ENCODE assay signal across 10 mouse cellular contexts in the genomic region with DNA sequence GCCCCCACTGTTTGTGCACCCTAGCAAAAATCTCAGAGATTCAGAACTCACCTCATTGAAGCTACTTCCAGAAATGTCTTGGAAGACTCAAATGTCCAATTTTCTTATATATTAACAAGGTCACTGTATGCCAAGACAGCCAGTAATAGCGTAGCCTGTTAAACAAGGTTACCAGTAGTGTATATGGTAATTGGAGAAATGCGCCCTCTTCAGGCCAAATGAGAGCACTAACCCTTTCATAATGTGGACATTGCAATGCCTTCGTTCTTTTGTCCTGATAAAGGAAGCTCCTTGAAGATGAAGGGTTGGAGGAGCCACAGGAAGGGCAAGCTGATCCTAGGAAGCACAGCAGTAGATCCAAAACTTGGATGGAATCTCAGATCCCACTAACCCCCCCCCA. TPM values are rescaled to one million over a fixed set of nuclear protein-coding genes. Genes with fewer than 3 reads are reported as not detected.
A peak's percentile ranks its signal among the peaks of the same experiment; 100 is the strongest.
DNase-seq lines count a peak whose midpoint lies in the region; ATAC-seq and TF ChIP-seq lines count a peak whose summit lies in the region.
"Had no signal": no experiment of that assay in that cellular context is flagged by ENCODE, and none has a peak within 500 bp of the region (broad histone marks: within the 10 kb centered on the region; RNA-seq: fewer than 3 reads in every experiment).

No protein-coding gene starts in this region.

- no peaks in the 10 kb centered on the region for H3K36me3 ChIP-seq in heart, postnatal 0 days (replicated peaks; ENCODE audit: control insufficient read depth, insufficient read depth, low read length)
- no peaks in the 10 kb centered on the region for H3K36me3 ChIP-seq in midbrain, embryonic 14.5 days (ENCODE audit: control insufficient read depth, insufficient read depth, low read length)
- no peaks in the 10 kb centered on the region for H3K36me3 ChIP-seq in midbrain, embryonic 13.5 days
- H3K36me3 ChIP-seq: hindbrain, embryonic 15.5 days had no signal

- 34% methylated on average over 3 of the region's 3 CpGs for WGBS in heart, postnatal 0 days
- 40% methylated on average over 3 of the region's 3 CpGs for WGBS in midbrain, embryonic 14.5 days
- WGBS in midbrain, embryonic 13.5 days: 37% methylated on average over 3 of the region's 3 CpGs

- H3K9me3 ChIP-seq in heart, postnatal 0 days (replicated peaks; ENCODE audit: control insufficient read depth, low read length): no peaks in the 10 kb centered on the region
- no peaks in the 10 kb centered on the region for H3K9me3 ChIP-seq in midbrain, embryonic 14.5 days (ENCODE audit: control insufficient read depth, low read length)
- no peaks in the 10 kb centered on the region for H3K9me3 ChIP-seq in midbrain, embryonic 13.5 days
- H3K9me3 ChIP-seq: hindbrain, embryonic 15.5 days had no signal

- no peaks in the 10 kb centered on the region for H3K27me3 ChIP-seq in heart, postnatal 0 days (ENCODE audit: control insufficient read depth, insufficient read depth, low read length)
- no peaks in the 10 kb centered on the region for H3K27me3 ChIP-seq in midbrain, embryonic 14.5 days (ENCODE audit: control insufficient read depth, insufficient read depth, low read length)
- no peaks in the 10 kb centered on the region for H3K27me3 ChIP-seq in midbrain, embryonic 13.5 days
- H3K27me3 ChIP-seq: hindbrain, embryonic 15.5 days had no signal

- H3K4me2 ChIP-seq in heart, postnatal 0 days (ENCODE audit: low read depth, low read length): no peak overlapping the region
- no peak overlapping the region for H3K4me2 ChIP-seq in midbrain, embryonic 14.5 days (ENCODE audit: low read length)
- H3K4me2 ChIP-seq in midbrain, embryonic 13.5 days (replicated peaks): no peak overlapping the region
- H3K4me2 ChIP-seq: hindbrain, embryonic 15.5 days had no signal

- no peak overlapping the region for H3K9ac ChIP-seq in heart, postnatal 0 days (replicated peaks; ENCODE audit: low read depth, low read length)
- H3K9ac ChIP-seq in midbrain, embryonic 14.5 days (replicated peaks; ENCODE audit: low read length): no peak overlapping the region
- no peak overlapping the region for H3K9ac ChIP-seq in midbrain, embryonic 13.5 days (replicated peaks)
- H3K9ac ChIP-seq: hindbrain, embryonic 15.5 days had no signal

- TF ChIP-seq CTCF in heart, postnatal 0 days (IDR thresholded peaks at IDR 0.05; ENCODE audit: low read depth): peak; percentile 34
- peak; percentile 40; the same call in 1 of the 2 replicates for TF ChIP-seq CTCF in brain, embryonic 14.5 days (IDR thresholded peaks at IDR 0.05; ENCODE audit: borderline replicate concordance, extremely low read depth, insufficient read depth, insufficient read length)

- no peak for TF ChIP-seq POLR2A in brain, embryonic 14.5 days (IDR thresholded peaks at IDR 0.05; ENCODE audit: borderline replicate concordance, extremely low read depth, insufficient read depth, insufficient read length, poor library complexity, severe bottlenecking)

- no peaks in the 10 kb centered on the region for H3K4me1 ChIP-seq in heart, postnatal 0 days (ENCODE audit: control insufficient read depth, insufficient read depth)
- H3K4me1 ChIP-seq in midbrain, embryonic 14.5 days (ENCODE audit: control insufficient read depth, insufficient read depth, low read length): no peaks in the 10 kb centered on the region
- peaks cover 3% of the 10 kb centered on the region; the same call in 1 of the 2 replicates for H3K4me1 ChIP-seq in midbrain, embryonic 13.5 days (replicated peaks)
- H3K4me1 ChIP-seq: hindbrain, embryonic 15.5 days had no signal

- no peak for TF ChIP-seq EP300 in heart, postnatal 0 days (IDR thresholded peaks at IDR 0.05; ENCODE audit: low read depth)

- ATAC-seq in heart, postnatal 0 days (ENCODE audit: insufficient read depth, low read depth): no peak
- no peak for ATAC-seq in midbrain, embryonic 14.5 days (ENCODE audit: low FRiP score, low TSS enrichment)
- no peak for ATAC-seq in midbrain, embryonic 13.5 days

- no peak overlapping the region for H3K27ac ChIP-seq in heart, postnatal 0 days (ENCODE audit: low read depth)
- no peak overlapping the region for H3K27ac ChIP-seq in midbrain, embryonic 14.5 days (replicated peaks; ENCODE audit: low read depth, low read length)
- H3K27ac ChIP-seq in midbrain, embryonic 13.5 days: no peak overlapping the region
- H3K27ac ChIP-seq: hindbrain, embryonic 15.5 days had no signal

- DNase-seq in heart, postnatal 0 days (ENCODE audit: low spot score): no peak
- no peak for DNase-seq in heart, postnatal 36 days
- peak; percentile 51 for DNase-seq in midbrain, embryonic 14.5 days
- DNase-seq in brain, embryonic 14.5 days (ENCODE audit: low read depth): no peak
- DNase-seq in retina, embryonic 14.5 days (ENCODE audit: low spot score): peak; percentile 64
- DNase-seq in kidney, postnatal 10 days: no peak
- no peak for DNase-seq in heart, adult 8-10 months (ENCODE audit: low spot score)

- intact Hi-C loops in heart, postnatal 36 days (cut with DNase I): no loop called here

- H3K4me3 ChIP-seq in heart, postnatal 0 days (ENCODE audit: low read depth, low read length): no peak overlapping the region
- H3K4me3 ChIP-seq in midbrain, embryonic 14.5 days (replicated peaks; ENCODE audit: low read depth, low read length): no peak overlapping the region
- no peak overlapping the region for H3K4me3 ChIP-seq in midbrain, embryonic 13.5 days (replicated peaks)
- H3K4me3 ChIP-seq: hindbrain, embryonic 15.5 days had no signal

RNA-seq across cellular contexts. Expression of a gene that starts 7.2 kb away (rescaled TPM):
- total RNA-seq in heart, postnatal 0 days (2014; rRNA removed; ENCODE audit: low replicate concordance): not detected in 2 replicates
- polyA plus RNA-seq in heart, postnatal 0 days (2015; fragmentation: Nextera tagmentation; extraction: Ambion mirVana): not detected in 2 replicates
- total RNA-seq in heart, postnatal 36 days (2021): under 1 TPM in 1 of 2 experiments, not detected in 1; 0.22 TPM
- 49.1 and 53.6 TPM in 2 replicates for polyA plus RNA-seq in midbrain, embryonic 14.5 days (2014; fragmentation: Nextera tagmentation; extraction: Ambion mirVana)
- polyA plus RNA-seq in midbrain, embryonic 13.5 days (2015; fragmentation: Nextera tagmentation; extraction: Ambion mirVana): 51.8 and 53.9 TPM in 2 replicates
- 15.1 and 20.9 TPM in 2 replicates for polyA plus RNA-seq in brain, embryonic 14.5 days (2012; rRNA removed)
- under 1 TPM in 1 of 4 experiments, not detected in 3; 0.20 TPM for total RNA-seq in heart, adult 8-10 months (2022)
- total RNA-seq: gastrocnemius, adult 18-20 months had no signal

RNA-seq across cellular contexts. Expression of a gene that starts 42.7 kb away (rescaled TPM):
- total RNA-seq in heart, postnatal 0 days (2014; rRNA removed; ENCODE audit: low replicate concordance): 3.3 and 7.2 TPM in 2 replicates
- polyA plus RNA-seq in heart, postnatal 0 days (2015; fragmentation: Nextera tagmentation; extraction: Ambion mirVana): 8.7 and 9.7 TPM in 2 replicates
- 1 to 10 TPM; 5.8 to 6.3 TPM for total RNA-seq in heart, postnatal 36 days (2021)
- 28.4 and 29.4 TPM in 2 replicates for polyA plus RNA-seq in midbrain, embryonic 14.5 days (2014; fragmentation: Nextera tagmentation; extraction: Ambion mirVana)
- polyA plus RNA-seq in midbrain, embryonic 13.5 days (2015; fragmentation: Nextera tagmentation; extraction: Ambion mirVana): 29.9 and 31.9 TPM in 2 replicates
- 14.1 and 16.9 TPM in 2 replicates for polyA plus RNA-seq in brain, embryonic 14.5 days (2012; rRNA removed)
- 1 to 10 TPM; 3.8 to 7.2 (median 5.0) TPM for total RNA-seq in heart, adult 8-10 months (2022)

Comparison
In these comparisons a context has a peak if more than half of its experiments do, and no peak if none do; other contexts are left out.
1. DNase-seq: peak in midbrain, embryonic 14.5 days (single experiment) and retina, embryonic 14.5 days (single experiment); none in heart, postnatal 0 days (single experiment), heart, postnatal 36 days (0 of 2), brain, embryonic 14.5 days (single experiment), kidney, postnatal 10 days (single experiment) and heart, adult 8-10 months (single experiment).
2. RNA of a gene that starts 7.2 kb away (polyA plus RNA-seq): 49.1 to 53.6 TPM in midbrain, embryonic 14.5 days, 51.8 to 53.9 TPM in midbrain, embryonic 13.5 days and 15.1 to 20.9 TPM in brain, embryonic 14.5 days; not detected in heart, postnatal 0 days; every median in the first group is over 10 times any median in the second.